Mouse (Mus musculus) heart, adult 8-10 months (tissue): ENCODE measurements around the gene Dcaf6. TPM values are rescaled to one million over a fixed set of nuclear protein-coding genes. Genes with fewer than 3 reads are reported as not detected.

Experiments used
- DNase-seq: peaks from one replicate; pipeline ENCODE4 v3.0.0; 2022; ENCODE audit warnings: low spot score
- total RNA-seq, 4 experiments: library from RNA; stranded (reverse); gene quantifications; 2 replicates each; pipeline ENCODE4 v1.2.4; 2022

Dcaf6 gene
- 100 to 1,000 TPM; 103 to 113 (median 109) TPM for total RNA-seq

DNA sequence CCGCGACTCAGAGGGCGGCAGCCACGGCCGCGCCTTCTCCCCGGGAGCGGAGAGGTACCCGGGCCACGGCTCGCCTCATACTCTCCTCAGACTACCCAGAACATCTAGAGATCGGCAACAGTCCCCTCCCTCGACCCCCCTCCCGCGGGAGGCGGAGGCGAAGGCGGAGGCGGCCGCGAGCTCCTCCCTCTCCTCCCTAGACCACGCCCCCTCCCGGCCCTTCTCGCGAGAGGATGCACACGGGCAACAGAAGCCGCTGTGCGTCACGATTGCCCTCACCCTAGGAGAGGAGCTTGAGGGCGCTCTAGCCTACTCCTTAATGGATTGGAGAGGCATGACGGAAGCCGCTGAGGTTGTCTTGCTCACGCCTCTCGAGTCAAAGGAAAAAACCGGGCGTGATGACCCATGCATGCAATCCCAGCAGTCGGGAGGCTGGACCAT, at the start of gene Dcaf6, which contains the start of gene Mpc2:
Dcaf6 (minus strand) TSS at position 116 of the 441 bp plus-strand sequence.
Mpc2 (plus strand) TSS at position 278 of the 441 bp plus-strand sequence.
- peak; percentile 98 for DNase-seq

DNA sequence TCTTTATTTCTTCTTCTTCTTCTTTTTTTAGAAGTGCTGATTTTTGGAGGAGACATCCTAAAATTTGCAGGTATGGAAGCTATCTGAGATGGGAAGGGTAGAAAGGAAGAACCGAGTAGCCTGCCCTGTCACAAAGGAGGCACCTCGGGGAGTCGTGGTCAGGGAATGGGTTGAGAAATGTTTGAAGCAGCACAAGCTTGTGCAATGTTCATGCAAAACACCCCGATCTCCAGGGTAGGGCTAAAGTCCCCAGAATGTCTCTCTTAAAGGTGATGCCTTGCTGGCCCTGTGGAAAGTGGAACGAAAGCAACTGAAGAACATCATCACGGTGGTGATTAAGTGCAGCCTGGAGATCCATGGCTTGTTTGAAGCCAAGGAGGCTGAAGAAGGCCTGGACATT, 46.0 kb upstream of the Dcaf6 start:
- DNase-seq: no peak

DNA sequence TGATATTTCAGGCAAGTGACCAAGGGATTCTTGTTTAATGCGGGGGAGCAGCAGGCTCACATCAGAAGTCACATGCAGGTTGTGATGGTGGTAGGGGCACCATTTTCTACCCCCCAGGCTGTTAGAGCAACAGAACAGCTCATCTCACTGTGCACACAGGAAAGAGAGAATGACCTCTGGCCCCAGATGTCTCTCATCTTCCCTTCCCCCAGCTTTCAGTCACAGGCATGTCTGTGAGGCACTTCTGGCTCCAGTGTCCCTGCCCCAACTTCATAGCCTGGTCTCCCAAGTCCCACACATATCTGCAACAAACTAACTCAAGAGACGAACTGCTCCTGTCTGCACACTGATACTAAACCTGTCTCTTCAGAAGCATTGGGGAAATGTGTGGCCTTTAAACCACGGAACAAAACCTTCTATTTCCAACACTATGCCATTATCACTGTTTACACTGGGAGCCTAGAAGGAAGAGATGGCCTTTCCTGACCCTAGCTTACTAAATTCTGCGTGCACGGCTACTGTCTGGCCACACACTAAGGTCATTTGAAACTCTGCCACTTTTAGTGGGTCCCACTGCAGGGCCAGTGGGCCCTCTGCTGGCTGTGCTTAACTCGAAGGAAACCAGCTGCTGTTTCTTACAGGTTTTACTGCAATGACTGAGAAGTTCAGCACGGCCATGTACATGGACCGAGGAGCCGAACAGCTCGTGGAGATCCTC, 43.2 kb upstream of the Dcaf6 start:
- peak; percentile 21 for DNase-seq

DNA sequence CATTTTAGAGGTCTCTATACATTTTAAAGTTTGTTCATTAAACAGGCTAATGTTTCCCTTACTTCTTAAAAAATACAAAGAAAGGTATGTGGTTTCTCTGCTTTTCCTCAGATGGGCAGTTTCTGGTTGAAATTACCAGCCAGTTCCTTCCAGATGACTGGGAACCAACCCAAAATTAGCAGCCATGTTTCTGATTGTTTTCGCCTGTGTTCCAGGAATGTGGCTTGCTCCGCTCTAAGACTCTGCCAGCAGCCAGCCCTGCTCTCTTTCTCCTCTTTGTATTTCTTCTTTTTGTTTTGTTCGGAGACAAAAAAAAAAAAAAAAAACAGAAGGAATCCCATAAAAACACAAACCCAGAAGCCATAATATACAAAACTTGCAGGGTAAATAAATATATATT, 38.6 kb upstream of the Dcaf6 start:
- no peak for DNase-seq

DNA sequence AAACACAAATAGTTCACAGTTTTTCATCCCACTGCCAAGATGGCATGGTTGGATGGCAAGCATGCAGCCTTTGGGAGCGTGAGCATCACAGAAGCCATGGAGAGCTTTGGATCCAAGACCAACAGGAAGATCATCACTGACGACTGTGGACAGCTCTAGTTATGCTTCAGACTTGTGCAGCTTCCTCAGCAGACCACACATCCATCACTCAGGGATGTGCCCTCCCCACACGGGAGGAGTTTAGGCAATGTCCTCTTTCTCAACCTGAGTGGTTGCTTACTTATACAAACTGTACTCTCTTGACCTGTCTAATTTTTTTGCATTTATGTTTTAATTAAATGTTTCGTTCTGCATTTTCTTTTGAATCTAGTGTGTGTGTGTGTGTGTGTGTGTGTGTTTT, 28.9 kb upstream of the Dcaf6 start:
- DNase-seq: no peak

DNA sequence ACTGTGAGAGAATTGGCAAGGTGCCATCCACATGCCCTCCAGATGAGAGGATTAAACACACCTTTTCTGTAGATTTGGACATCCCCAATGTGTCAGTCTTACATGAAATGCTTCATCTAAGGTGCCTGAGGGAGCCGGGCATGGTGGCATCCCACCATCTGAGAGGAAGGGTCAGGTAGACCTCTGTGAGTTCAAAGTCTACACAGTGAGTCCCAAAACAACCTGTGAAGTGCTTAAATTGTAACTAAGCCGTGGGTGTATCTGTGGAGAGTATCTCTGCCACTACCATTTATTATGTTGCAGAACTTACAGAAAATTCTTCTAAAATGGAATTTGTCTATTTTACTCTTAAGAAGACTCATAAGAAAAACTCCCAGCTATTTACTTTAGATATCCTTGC, 25.8 kb upstream of the Dcaf6 start:
- DNase-seq: no peak

DNA sequence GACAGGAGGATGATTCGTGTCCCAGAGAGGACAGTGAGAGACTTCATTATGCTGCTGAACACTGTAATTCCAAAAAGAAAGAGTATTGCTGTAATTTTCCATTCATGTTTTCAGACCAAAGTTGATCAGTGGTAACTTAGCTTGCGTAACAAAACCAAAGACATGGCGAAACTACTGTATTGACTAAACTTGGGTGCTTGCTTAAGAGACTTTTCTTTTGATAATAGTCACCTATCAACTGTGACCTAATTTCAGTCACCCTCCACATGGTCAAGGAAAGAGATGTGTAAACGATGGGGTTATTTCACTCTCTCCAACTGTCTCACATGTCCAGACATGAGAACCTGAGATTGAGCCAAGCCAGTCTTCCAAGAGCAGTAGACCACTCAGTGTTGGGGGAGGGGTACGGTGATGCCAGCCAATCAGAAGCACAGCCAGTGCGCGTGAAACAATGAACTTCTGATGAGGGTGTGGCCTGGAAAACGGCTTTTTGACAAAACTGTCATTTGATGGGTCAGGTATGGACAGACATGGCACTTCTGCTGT, 24.5 kb upstream of the Dcaf6 start, which contains the start of gene Adcy10:
Adcy10 (plus strand) TSS at position 496 of the 546 bp plus-strand sequence.
- DNase-seq: no peak

DNA sequence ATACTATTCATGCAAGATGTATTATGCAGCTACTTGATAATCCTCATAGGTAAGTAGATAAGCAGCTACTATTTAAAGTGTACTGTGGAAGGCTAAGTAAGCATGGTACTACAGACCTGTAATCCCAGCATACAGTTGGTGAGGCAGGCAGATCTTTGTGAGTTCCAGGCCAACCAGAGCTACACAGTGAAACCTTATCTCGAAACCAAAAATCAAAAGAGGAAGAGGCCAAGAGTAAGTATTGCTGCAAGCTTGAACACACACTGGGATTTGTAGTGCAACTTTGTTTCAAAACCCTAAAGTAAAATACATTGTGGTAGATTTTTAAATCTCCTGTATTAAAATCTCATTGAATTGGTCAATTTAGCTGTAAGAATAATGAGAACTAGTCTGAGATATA, 11.2 kb upstream of the Dcaf6 start:
- DNase-seq: no peak

DNA sequence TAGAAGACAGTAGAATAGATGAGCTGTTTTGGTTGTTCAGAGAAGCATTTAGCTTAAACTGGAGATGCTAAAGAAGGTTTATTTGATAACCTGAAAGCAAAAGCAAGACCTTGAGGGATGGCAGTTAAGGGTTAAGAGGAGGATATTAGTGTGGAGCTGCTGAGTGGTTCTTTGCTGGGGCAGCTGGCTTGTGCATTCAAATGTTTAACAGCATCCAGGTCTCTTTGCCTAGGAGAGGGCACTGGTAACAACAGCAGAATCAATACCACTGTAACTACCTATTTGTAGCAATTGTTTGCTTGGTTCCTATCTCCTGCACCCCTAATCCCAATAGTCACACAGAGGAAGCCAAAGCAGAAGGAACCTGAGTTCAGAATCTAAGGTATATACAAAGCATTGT, 9.4 kb upstream of the Dcaf6 start:
- no peak for DNase-seq

DNA sequence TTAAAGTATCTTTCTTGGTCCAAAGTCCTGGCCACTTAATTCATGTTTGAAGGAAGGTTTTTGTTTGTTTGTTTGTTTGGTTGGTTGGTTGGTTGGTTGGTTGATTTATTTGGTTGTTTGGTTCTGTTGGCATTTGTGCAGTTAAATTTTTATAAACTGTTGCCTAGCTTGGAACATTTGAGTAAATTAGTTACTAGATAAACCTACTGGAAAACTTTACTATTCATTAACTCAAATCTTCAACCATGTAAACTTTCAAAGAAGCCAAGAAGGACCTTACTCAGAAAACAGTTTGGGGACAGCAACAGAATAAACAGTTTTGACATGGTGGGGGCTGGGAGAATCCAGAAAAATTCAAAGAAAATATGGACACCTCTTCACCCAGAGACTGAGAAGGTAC, 8.7 kb upstream of the Dcaf6 start:
- DNase-seq: no peak

DNA sequence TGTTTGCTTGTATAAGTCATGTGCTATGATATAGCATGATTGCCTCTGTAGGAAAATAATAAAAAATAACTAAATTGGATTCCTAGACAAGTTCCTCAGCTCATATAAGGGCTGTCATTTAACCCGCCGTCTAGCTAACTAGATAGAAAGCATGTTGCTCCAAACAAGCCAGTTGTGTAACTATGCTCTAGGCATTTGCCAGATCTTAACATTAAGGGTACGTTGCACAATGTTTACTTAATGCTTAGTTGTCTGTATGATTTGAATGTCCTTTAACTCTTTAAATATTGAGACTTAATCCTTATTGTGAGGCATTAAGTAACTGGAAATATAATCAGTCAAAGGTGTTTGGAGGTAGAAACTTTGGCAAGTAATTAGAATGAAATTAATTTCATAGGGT, 4.3 kb upstream of the Dcaf6 start:
- DNase-seq: no peak

DNA sequence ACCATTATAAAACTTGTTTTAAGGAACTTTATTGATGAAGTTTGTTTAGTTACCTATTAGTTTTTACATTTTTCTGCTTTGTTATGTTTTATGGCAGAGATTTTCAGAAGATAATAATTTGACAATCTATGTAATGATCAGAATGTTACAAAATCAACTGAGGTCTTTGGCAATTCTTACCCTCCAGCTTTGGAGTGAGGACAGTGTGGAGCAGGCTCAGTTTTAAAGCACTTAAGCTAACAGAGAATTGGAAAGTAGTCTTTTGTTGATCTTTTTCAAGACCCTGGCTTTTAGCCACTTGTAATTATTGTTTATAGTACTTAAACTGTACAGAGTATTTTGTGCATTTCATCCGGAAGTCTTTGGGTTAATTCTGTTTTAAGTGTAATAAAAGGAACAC, 2.6 kb upstream of the Dcaf6 start:
- no peak for DNase-seq

DNA sequence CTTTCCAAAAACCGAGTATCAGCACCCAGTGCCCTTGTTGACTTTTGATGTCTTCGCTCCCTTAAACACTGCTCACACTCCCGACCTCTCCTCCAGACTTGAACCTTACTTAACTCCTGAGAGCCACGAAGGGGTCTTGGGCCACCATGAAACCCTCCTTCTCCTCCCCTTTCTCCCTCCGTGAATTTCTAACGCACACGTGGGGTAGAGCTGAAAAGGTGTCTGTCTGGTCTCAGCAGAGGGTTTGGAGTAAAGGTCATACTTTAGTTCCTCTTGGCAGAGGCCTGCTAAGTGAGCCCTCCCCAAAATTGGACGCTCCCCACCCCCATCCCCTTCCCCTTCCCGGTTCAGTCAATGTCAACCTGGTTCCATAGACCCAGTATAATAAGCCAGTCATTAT, 1.4 kb upstream of the Dcaf6 start:
- DNase-seq: no peak

DNA sequence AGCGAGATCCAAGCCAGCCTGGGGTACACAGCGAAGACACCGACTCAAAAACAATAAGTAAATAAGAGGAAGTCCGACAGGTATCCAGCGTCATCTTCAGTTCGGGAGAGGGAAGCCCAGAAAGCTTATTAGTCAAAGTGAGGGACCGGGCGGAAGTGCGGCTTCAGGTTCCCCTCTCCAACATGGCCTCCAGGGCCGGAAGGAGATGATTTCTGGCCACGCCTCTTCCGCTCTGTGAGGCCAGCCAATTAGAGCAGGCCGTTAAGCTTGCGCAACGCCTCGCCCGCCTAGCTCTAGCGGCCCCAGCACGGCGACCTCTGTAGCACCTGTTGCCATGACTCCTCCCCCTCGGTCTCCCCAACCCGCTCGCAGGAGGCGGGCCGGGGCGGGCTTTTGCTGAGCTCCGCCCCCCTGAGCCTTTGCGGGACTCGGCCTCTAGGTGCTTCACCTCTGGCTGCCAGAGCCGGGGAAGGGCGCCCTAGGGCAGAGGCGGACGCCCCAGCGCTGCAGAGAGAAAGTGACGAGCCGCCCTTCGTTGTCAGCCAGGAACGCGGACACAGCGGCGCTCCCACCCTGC, 614 bp upstream of the Dcaf6 start:
- peak; percentile 98 for DNase-seq

DNA sequence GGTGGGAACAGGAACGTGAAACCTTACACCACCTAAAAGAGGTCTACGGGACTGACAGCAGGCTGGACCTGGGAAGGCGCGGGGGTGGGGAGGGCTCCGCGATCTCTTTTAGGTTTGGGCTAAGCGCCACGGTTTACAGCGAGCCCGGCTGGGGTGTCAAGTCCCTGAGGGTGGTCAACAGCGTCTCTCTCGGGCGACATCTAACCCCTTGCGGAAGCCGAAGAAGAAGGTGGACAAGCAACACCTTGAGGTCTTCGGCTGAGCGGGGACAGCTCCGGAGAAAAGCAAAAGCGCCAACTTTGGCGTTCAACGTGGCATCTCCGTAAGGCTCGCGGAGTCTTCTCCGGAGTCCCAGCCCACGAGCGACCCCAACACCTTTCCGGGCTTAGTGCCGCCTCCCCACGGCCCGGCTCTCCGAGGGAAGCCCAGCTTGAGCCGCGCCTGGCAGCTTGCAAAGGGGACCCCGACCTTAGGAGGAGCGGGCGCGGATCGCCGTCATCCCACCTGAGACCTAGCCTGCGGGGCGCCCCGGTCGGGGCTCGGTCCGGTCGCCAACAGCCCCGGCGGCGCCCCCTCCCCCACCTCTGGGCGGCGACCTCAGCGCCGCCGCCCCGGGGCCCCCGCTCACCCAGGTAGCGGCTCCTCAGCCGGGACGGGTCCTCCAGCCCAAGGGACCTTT, 633 bp downstream of the Dcaf6 start:
- DNase-seq: peak; percentile 60

DNA sequence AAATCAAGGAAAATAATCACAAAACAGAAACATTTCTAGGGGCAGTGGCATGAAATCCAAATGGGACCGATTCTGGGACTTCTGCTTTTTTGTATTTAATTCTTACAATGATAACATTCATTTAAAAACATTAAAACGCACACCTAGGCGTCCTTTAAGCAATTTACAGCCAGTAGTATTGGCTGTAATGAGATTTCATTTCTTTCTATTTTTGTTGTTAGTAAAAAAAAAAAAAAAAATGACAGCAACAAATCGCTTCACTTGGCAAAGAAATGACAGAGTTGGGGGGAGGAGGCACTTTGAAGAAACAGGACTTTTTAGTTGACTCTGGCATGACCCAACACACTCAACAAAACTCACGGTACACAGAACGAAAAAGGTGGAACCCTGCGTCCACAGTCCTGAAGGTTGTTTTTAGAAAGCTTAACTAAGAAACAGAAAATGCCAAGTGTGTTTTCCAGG, 1.2 kb downstream of the Dcaf6 start:
- no peak for DNase-seq

DNA sequence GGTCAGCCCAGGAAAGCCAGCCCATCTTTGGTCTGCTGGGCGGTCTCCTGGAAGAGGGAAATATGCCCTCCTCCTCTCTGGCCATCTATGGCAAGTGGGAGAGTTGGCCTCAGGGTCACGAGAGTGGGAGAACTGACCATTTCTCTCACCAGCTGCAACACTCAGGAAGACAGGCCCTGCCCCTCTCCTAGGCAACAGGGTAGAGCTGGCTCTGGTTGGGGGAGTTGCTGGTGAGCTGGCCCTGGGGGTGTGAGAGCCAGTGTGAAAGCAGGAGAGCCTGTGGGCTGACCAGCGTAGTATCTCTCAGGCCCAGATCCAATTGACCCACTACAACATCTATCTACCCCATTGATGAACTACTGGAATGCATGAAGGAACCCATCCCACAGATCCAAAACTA, 18.6 kb downstream of the Dcaf6 start:
- DNase-seq: no peak

DNA sequence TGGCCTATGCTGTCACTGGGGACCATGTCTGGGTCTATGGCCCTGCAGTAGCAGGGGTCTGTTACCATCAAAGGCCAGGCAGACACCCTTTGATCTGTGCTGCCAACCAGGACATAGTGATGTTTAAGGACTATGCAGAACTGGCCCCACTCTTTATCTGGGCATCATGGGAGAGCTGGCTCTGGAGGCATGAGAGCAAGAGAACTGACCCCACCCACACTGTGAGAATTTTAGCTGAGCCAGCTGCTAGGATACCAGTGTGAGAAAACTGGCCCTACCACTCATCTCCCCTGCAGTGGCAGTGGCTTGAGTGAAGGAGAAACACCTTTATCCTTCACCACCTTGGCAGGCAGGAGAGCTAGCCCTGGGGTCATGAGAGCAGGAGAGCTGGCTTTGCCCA, 19.1 kb downstream of the Dcaf6 start:
- no peak for DNase-seq

DNA sequence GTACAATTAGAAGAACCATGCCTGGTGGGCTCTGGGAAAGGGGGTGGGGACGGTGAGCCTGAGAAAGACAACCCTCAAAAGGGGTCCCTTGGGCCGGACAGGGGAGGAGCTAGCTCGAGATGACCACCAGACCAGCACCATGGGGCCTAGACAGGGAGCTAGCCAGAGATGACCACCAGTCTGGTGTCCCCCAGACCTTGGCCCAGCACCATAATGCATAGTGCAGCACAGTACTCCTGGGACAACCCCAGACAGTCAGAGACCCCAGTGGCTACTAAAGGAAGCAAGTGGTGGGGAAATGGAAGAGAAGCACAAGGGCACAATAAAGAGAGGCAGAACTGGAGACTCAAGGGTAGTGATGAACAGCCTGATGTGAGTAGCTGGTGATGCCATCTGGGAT, 19.5 kb downstream of the Dcaf6 start:
- DNase-seq: no peak

DNA sequence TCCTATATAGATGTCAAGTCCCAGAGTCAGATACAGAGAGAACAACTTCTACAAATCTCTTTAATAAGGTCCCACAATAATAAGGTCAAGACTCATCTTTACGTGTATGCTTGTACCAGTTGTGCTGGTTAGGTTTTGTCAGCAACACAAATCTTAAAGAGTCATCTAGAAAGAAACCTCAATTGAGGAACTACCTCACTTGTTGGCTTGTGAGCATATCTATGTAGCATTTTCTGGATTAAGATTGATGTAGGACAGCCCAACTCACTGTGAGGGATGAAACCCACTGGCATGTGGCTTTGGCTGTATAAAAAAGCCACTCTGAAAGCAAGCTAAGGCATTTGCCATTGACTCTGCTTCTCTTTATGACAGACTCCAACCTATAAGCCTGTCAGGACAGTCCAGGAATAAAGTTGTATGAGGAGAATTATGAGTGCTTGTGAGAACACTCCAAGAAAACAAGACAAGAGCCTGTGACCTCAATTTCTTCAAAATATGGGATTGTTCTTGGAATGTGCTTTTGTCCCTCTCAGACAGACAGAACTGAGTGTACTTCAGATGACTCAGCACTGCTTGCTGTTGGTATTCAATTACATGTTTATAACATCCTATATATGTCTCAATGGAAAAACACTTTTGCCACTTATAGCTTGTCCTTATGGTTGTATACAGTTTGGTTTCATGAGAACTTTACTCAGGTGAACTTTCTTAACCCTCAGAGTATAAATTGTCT, 21.8 kb downstream of the Dcaf6 start:
- no peak for DNase-seq

DNA sequence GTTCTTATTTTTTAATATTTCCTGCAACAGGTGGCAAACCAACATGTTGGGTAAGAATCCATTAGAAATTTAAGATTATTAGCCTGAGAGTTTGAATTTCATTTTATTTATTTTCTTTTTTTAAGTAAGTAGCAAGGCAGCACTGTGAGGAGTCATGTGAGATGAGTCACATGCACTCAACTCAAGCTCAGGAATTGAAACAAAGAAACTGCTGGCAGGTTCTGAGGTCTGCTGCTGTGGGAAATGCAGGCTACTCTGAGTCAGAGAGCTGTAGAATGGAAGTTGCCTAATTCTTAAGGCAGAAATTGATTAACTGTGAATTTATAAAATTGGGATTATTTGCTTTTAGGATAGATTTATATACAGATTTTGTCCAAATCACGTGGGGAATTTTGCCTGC, 27.4 kb downstream of the Dcaf6 start:
- no peak for DNase-seq

DNA sequence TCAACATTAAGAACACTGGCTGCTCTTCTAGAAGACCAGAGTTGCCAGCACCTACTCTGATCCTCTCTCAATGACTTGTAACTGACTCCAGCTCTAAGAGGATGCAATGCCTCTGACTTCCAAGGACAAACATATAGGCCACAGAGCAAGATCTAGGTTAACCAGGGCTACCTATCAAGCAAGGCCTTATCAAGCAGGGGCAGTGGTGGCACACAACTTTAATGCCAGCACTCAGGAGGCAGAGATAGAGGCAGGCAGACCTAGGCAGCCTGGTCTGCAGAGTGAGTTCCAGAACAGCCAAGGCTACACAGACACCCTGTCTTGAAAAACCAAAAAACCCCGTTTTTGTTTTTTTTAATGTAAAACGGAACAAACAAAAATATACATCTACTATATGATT, 34.0 kb downstream of the Dcaf6 start:
- DNase-seq: no peak
